Mouse (Mus musculus): Measurements from ENCODE around the gene Tmem131l. TPM values are rescaled to one million over a fixed set of nuclear protein-coding genes. Genes with fewer than 3 reads are reported as not detected.

The Tmem131l gene
- polyA plus RNA-seq, 1 experiment from 2014 or later: 9.6 TPM

DNA sequence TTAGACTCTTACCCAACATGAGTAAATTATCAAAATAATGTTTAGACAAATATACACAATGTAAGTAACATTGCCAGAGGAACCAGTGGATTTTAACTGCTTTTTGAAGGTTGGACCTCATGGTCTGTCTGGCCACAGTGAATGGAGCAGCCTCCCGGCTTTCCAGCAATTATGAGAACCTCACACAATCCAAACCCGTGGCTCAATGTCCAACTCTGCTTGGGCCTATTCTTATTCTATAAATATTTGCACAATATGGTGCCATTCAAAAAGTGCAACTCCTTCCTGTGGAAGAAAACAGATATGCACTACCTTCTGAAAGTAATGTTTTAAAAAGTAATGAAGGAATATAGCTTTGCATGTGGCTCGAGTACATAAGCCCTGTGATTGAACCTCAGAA lies 62.2 kb downstream of the Tmem131l start:
- Histone ChIP-seq H3K36me3 (ENCODE audit: control insufficient read depth, insufficient read depth) (no peaks in the 10 kb centered on the region), H3K27ac (ENCODE audit: low read depth, low read length) (no peak overlapping the region), H3K9me3 (ENCODE audit: control insufficient read depth) (no peaks in the 10 kb centered on the region), H3K4me1 (replicated peaks; ENCODE audit: control insufficient read depth, insufficient read depth, low read length) (no peaks in the 10 kb centered on the region), H3K9ac (ENCODE audit: low read depth, low read length) (no peak overlapping the region), H3K4me2 (replicated peaks; ENCODE audit: low read depth) (no peak overlapping the region), H3K4me3 (ENCODE audit: low read depth, low read length) (no peak overlapping the region), H3K27me3 (replicated peaks; ENCODE audit: control insufficient read depth, insufficient read depth, low read length) (no peaks in the 10 kb centered on the region)
- 58% methylated on average over 3 of the region's 3 CpGs for WGBS
- ATAC-seq: no peak
- no peak for TF ChIP-seq CTCF (IDR thresholded peaks at IDR 0.05; ENCODE audit: low read depth)

DNA sequence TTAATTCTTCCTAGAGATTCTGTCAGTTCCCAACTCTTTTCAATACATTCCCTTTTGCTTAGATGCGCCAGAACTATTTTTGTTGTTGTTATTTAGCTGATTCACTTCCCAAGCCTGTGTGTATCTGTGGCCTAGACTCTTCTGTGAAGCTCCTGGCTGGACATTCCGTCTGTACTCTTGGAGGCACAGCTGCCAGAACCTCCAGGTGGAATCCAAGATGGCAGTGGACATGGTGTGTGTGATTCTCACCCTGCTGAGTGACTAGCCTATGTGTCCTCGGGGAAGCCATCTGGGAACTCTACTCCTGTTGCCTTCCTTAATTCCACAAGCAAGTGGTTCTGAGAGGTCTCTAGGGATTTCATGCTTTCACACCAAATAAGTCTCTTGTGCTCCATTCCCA lies 63.8 kb downstream of the Tmem131l start:
- no peaks in the 10 kb centered on the region for H3K36me3 ChIP-seq (ENCODE audit: control insufficient read depth, insufficient read depth)
- no peaks in the 10 kb centered on the region for H3K9me3 ChIP-seq (ENCODE audit: control insufficient read depth)
- H3K27ac ChIP-seq (ENCODE audit: low read depth, low read length): no peak overlapping the region
- no peak overlapping the region for H3K4me3 ChIP-seq (ENCODE audit: low read depth, low read length)
- 85% methylated on average over 3 of the region's 3 CpGs for WGBS
- H3K4me2 ChIP-seq (replicated peaks; ENCODE audit: low read depth): no peak overlapping the region
- no peak overlapping the region for H3K9ac ChIP-seq (ENCODE audit: low read depth, low read length)
- no peak for TF ChIP-seq CTCF (IDR thresholded peaks at IDR 0.05; ENCODE audit: low read depth)
- H3K27me3 ChIP-seq (replicated peaks; ENCODE audit: control insufficient read depth, insufficient read depth, low read length): no peaks in the 10 kb centered on the region
- no peaks in the 10 kb centered on the region for H3K4me1 ChIP-seq (replicated peaks; ENCODE audit: control insufficient read depth, insufficient read depth, low read length)
- ATAC-seq: no peak

DNA sequence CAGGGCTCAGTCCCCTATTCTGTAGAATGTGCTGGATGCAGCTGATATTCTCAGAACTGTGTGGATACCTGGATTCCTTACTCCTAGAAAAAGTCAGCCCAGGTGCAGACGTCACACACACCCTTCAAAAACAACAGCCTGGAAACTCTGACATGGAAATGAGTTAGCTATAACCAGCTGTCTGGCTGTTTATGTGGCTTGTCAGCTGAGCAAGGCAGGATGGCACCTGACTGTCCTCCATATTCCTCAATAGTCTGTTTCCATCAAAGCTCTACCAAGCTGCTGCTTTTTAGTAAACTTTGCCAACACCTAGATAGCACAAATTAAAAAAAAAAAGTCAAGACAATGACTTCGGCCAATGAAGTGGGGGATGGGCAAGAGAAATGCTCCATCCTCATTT lies 66.6 kb downstream of the Tmem131l start:
- Histone ChIP-seq H3K9ac (ENCODE audit: low read depth, low read length) (no peak overlapping the region), H3K36me3 (ENCODE audit: control insufficient read depth, insufficient read depth) (no peaks in the 10 kb centered on the region), H3K4me1 (replicated peaks; ENCODE audit: control insufficient read depth, insufficient read depth, low read length) (no peaks in the 10 kb centered on the region), H3K4me3 (ENCODE audit: low read depth, low read length) (no peak overlapping the region), H3K9me3 (ENCODE audit: control insufficient read depth) (no peaks in the 10 kb centered on the region), H3K4me2 (replicated peaks; ENCODE audit: low read depth) (no peak overlapping the region), H3K27me3 (replicated peaks; ENCODE audit: control insufficient read depth, insufficient read depth, low read length) (no peaks in the 10 kb centered on the region), H3K27ac (ENCODE audit: low read depth, low read length) (no peak overlapping the region)
- WGBS: 66% methylated on average over 2 of the region's 2 CpGs
- ATAC-seq: no peak
- TF ChIP-seq CTCF (IDR thresholded peaks at IDR 0.05; ENCODE audit: low read depth): no peak

DNA sequence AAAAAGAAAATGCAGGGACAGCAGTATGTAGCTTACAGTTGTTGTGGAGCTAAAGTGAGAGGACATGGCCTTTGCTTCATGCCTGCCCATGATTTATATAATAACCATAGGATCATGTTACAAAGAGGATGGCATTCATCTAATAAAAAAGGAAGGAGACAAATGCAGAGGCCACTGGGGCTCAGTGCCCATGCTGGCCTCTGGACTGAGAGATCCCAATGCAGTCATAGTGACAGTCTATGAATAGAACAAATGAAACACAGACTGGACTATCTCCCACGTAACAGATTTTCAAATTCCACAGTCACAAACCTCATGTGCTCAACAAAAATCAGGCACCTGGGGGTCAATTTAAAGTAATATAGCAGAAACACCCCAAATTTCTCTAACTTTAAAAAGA lies 69.3 kb downstream of the Tmem131l start:
- Histone ChIP-seq H3K4me1 (replicated peaks; ENCODE audit: control insufficient read depth, insufficient read depth, low read length) (no peaks in the 10 kb centered on the region), H3K27ac (ENCODE audit: low read depth, low read length) (no peak overlapping the region), H3K9ac (ENCODE audit: low read depth, low read length) (no peak overlapping the region), H3K4me3 (ENCODE audit: low read depth, low read length) (no peak overlapping the region), H3K36me3 (ENCODE audit: control insufficient read depth, insufficient read depth) (no peaks in the 10 kb centered on the region), H3K27me3 (replicated peaks; ENCODE audit: control insufficient read depth, insufficient read depth, low read length) (no peaks in the 10 kb centered on the region), H3K4me2 (replicated peaks; ENCODE audit: low read depth) (no peak overlapping the region), H3K9me3 (ENCODE audit: control insufficient read depth) (no peaks in the 10 kb centered on the region)
- TF ChIP-seq CTCF (IDR thresholded peaks at IDR 0.05; ENCODE audit: low read depth): no peak
- no peak for ATAC-seq
- WGBS: 77% methylated on average over 1 of the region's 1 CpGs

DNA sequence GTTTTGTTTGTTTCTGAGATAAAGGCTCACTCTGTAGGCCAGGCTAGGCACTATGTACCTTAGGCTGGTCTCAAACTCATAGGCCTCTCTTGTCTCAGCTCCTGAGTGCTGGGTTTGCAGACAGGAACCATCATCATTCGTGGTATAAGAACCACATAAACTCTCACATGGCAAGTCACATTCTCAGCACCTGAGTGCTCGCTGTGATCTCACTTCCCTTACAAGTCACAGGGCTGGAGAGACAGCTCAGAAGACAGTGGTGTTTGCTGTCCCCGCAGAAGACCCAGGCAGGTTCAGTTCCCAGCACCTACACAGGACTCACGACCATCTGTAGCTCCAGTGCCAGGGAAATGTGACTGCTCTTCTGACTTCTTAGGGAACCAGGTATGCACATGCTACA lies 70.9 kb downstream of the Tmem131l start:
- Histone ChIP-seq H3K4me1 (replicated peaks; ENCODE audit: control insufficient read depth, insufficient read depth, low read length) (no peaks in the 10 kb centered on the region), H3K36me3 (ENCODE audit: control insufficient read depth, insufficient read depth) (no peaks in the 10 kb centered on the region), H3K27me3 (replicated peaks; ENCODE audit: control insufficient read depth, insufficient read depth, low read length) (no peaks in the 10 kb centered on the region), H3K4me2 (replicated peaks; ENCODE audit: low read depth) (no peak overlapping the region), H3K4me3 (ENCODE audit: low read depth, low read length) (no peak overlapping the region), H3K9ac (ENCODE audit: low read depth, low read length) (no peak overlapping the region), H3K9me3 (ENCODE audit: control insufficient read depth) (no peaks in the 10 kb centered on the region), H3K27ac (ENCODE audit: low read depth, low read length) (no peak overlapping the region)
- no peak for ATAC-seq
- 83% methylated on average over 4 of the region's 4 CpGs for WGBS
- no peak for TF ChIP-seq CTCF (IDR thresholded peaks at IDR 0.05; ENCODE audit: low read depth)

DNA sequence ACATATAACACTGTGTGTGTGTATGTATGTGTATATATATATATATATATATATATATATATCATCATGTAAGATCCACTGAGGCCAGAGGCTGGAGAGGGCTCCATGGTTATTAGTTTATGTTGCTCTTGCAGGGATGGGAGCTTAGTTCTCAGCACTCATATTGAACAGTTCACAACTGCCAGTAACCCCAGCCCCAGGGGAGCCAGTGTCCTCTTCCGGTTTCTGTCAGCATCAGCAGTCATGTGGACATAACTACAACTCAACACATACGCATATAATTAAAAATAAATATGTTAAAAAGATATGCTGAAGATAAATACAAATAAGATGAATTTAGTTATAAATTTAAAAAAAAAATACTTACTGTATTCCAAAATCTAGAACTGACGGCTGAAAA lies 72.2 kb downstream of the Tmem131l start:
- H3K9me3 ChIP-seq (ENCODE audit: control insufficient read depth): no peaks in the 10 kb centered on the region
- no peak for ATAC-seq
- no peak overlapping the region for H3K9ac ChIP-seq (ENCODE audit: low read depth, low read length)
- no peaks in the 10 kb centered on the region for H3K27me3 ChIP-seq (replicated peaks; ENCODE audit: control insufficient read depth, insufficient read depth, low read length)
- no peak overlapping the region for H3K27ac ChIP-seq (ENCODE audit: low read depth, low read length)
- no peak for TF ChIP-seq CTCF (IDR thresholded peaks at IDR 0.05; ENCODE audit: low read depth)
- no peaks in the 10 kb centered on the region for H3K4me1 ChIP-seq (replicated peaks; ENCODE audit: control insufficient read depth, insufficient read depth, low read length)
- no peaks in the 10 kb centered on the region for H3K36me3 ChIP-seq (ENCODE audit: control insufficient read depth, insufficient read depth)
- no peak overlapping the region for H3K4me3 ChIP-seq (ENCODE audit: low read depth, low read length)
- H3K4me2 ChIP-seq (replicated peaks; ENCODE audit: low read depth): no peak overlapping the region
- WGBS: 89% methylated on average over 3 of the region's 3 CpGs

DNA sequence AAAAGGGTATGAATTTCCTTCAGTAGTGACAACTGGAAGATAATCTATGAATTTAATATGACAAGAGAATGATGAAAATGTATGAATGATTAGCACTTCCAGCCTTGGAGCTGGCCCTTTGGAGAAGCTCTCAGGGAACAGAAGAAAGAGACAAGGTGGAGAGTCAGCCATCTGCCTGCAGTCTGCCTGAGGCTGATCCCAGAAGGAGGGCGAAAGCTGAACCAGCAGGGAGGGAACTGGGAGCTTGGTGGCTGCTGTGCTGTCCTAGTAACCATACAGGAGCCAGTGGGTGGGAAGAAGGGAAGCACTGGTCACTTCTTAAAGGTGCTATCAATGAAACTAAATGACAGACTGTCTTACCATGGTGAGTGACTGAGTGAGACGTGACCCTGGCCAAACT lies 74.6 kb downstream of the Tmem131l start:
- Histone ChIP-seq H3K9ac (ENCODE audit: low read depth, low read length) (no peak overlapping the region), H3K9me3 (ENCODE audit: control insufficient read depth) (no peaks in the 10 kb centered on the region), H3K27ac (ENCODE audit: low read depth, low read length) (no peak overlapping the region), H3K4me3 (ENCODE audit: low read depth, low read length) (no peak overlapping the region), H3K4me2 (replicated peaks; ENCODE audit: low read depth) (no peak overlapping the region), H3K36me3 (ENCODE audit: control insufficient read depth, insufficient read depth) (peaks cover 7% of the 10 kb centered on the region; the same call in 1 of the 2 replicates), H3K4me1 (replicated peaks; ENCODE audit: control insufficient read depth, insufficient read depth, low read length) (no peaks in the 10 kb centered on the region), H3K27me3 (replicated peaks; ENCODE audit: control insufficient read depth, insufficient read depth, low read length) (no peaks in the 10 kb centered on the region)
- ATAC-seq: no peak
- no peak for TF ChIP-seq CTCF (IDR thresholded peaks at IDR 0.05; ENCODE audit: low read depth)
- WGBS: 94% methylated on average over 2 of the region's 2 CpGs

All from intestine, postnatal 0 days (tissue).